Mouse (Mus musculus): ENCODE measurements around the gene Lrrc2.

Gene Lrrc2

DNA sequence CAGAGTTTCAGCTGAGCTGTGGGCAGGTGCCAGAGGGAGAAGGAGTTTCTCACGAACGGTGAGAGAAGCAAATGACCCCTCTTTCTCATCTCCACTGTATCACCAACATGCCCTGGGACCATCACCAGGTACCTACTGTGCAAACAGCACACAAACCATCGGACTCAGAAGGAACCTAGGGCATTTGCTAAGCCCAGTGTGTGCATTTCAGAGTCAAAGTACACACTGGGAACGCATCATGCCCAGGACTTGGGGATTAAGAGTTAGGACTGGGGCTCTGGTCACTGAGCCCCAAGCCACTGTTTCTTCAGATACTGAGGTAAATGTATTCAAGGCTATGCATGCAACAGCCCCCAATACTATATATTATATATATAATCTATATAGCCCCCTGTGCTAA is 36.0 kb downstream of the Lrrc2 start:
- DNase-seq (ENCODE audit: low spot score in 2 of 2): no peak

GRCm38 (mm10) chr9:110988078-110988477 is 36.7 kb downstream of the Lrrc2 start:
- DNase-seq (ENCODE audit: low spot score in 2 of 2): no peak

DNA sequence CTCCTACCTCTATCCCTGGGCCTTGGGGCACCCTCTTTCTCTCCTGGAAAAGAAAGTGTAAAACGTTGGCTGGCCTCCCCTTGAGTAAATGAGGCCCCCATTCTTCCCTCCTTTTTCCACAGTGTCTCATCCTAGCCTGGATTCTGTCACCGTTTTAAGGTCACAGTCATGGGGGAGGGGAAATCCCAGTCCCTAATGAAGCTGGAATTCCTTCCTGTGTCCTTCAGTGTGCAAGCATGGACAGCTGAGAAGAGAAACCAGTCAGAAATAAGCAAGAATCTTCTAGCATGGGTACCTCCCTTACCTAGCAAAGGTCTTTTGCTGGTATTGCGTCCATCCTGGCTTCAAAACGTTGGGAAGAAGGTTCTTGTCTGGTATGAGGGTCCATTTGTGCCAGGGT is 37.8 kb downstream of the Lrrc2 start:
- no peak for DNase-seq (ENCODE audit: low spot score in 2 of 2)

DNA sequence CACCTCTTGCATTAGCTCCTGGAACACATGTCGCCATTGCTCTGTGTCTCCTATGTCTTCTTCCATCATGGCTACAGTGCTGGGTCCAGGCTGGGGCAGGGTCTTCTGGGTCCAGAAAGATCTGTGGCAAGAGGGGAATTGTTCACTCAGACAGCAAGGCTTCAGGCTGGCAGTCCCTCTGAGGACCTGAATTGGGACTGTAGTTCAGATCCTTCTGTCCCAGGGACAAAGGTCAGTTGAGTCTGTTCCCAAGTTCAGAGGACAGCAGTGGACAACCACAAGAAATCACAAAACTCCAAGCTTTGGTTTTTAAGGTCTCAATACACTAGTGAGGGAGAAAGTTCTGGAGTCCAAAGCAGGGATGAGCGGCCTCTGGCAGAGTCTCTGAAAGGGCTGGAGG is 38.2 kb downstream of the Lrrc2 start:
- DNase-seq (ENCODE audit: low spot score in 2 of 2): no peak

GRCm38 (mm10) chr9:110990204-110990603 is 38.9 kb downstream of the Lrrc2 start, which contains the start of gene Rtp3:
Gene Rtp3 (minus strand): TSS chr9:110990583.
- DNase-seq (ENCODE audit: low spot score in 2 of 2): no peak

GRCm38 (mm10) chr9:110993281-110993709 is 42.0 kb downstream of the Lrrc2 start:
- no peak for DNase-seq (ENCODE audit: low spot score in 2 of 2)

GRCm38 (mm10) chr9:110994716-110995172 is 43.4 kb downstream of the Lrrc2 start:
- DNase-seq (ENCODE audit: low spot score in 2 of 2): peak; percentile 40 to 72

GRCm38 (mm10) chr9:110997245-110997644 is 45.9 kb downstream of the Lrrc2 start:
- peak in 1 of 2 experiments; percentile 76 for DNase-seq (ENCODE audit: low spot score in 2 of 2)

DNA sequence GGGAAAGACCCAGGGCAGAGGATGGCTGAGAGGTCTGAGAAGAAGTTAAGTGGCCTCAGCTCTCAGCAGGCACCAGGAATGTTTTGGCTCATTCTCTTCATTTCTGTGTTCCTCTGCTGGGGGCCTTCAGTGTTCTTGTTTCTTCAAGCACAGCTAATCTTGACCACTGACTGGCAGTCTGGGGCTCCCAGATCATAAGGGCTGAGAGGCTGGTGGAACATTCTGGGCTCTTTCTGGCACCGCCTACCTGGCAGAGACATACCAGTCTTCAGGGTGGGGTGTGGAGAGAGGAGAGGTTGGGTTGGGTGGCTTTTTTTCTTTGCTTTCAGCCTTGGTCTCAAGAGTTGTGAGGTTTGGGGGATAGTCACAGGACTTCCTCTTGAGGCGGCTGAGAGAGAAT is 47.7 kb downstream of the Lrrc2 start:
- no peak for DNase-seq (ENCODE audit: low spot score in 2 of 2)

- DNase-seq (ENCODE audit: low spot score in 2 of 2): no peak
Measured at GRCm38 (mm10) chr9:110999856-111000255, 48.5 kb downstream of the Lrrc2 start.

- no peak for DNase-seq (ENCODE audit: low spot score in 2 of 2)
Measured at GRCm38 (mm10) chr9:111001621-111002020, 50.3 kb downstream of the Lrrc2 start.

DNA sequence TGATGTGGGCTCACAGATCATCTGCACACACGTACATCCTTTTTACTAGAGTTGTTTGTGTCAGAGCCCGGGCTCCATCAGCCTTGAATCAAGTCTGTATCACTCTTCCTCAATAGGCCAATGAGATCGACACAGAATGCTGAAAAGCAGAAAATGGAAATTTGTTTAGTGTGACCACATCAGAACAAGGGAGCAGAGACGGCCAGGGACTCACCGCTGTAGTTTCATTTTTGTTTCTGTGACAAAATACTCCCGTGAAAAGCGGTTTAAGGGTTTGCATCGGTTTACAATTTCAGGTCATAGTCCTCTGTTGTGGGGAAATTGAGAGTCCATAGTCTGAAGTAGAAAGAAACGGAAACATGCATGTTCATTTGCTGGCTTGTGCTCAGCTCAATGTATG is 51.9 kb downstream of the Lrrc2 start:
- no peak for DNase-seq (ENCODE audit: low spot score in 2 of 2)

GRCm38 (mm10) chr9:111006544-111006943 is 55.2 kb downstream of the Lrrc2 start:
- DNase-seq (ENCODE audit: low spot score in 2 of 2): no peak

GRCm38 (mm10) chr9:111009763-111010162 is 58.4 kb downstream of the Lrrc2 start:
- no peak for DNase-seq (ENCODE audit: low spot score in 2 of 2)

- DNase-seq (ENCODE audit: low spot score in 2 of 2): no peak
Measured at GRCm38 (mm10) chr9:111011550-111011949, 60.2 kb downstream of the Lrrc2 start.

DNA sequence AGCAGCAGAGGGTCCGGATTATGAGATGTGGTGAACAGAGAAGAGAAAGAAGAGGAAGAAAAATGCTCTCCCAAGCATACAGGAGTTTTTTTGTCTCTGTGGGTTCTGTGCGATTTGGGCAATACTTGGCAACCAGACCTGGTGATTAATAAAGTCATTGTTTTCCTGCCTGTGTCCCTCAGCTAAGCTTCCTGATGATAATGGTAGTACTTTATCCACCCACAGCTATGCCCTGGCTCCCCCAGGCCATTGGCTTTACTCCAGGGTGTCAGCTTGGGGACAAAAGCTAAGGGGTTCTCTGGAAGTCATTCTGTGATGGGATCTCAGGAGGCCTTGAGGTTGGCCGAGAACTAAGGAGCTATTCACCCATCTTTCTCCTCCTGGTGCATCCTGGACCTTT is 60.7 kb downstream of the Lrrc2 start:
- no peak for DNase-seq (ENCODE audit: low spot score in 2 of 2)

GRCm38 (mm10) chr9:111015658-111016057 is 64.3 kb downstream of the Lrrc2 start:
- no peak for DNase-seq (ENCODE audit: low spot score in 2 of 2)

- no peak for DNase-seq (ENCODE audit: low spot score in 2 of 2)
Measured at GRCm38 (mm10) chr9:111019022-111019421, 67.7 kb downstream of the Lrrc2 start, which contains the start of gene Ltf. Gene Ltf (plus strand): TSS chr9:111019271.

- no peak for DNase-seq (ENCODE audit: low spot score in 2 of 2)
Measured at GRCm38 (mm10) chr9:111026791-111027190, 75.4 kb downstream of the Lrrc2 start.

All from left cerebral cortex, adult 9 months (tissue).